Mouse (Mus musculus) stomach, embryonic 15.5 days (tissue): Measurements from ENCODE around the gene Ecm2. TPM values are rescaled to one million over a fixed set of nuclear protein-coding genes. Genes with fewer than 3 reads are reported as not detected.

Experiments
- ATAC-seq: fragments of 200-750 bp; cut with Nextera tagmentation; 2 replicates; pipeline ENCODE4 v1.8.0; 2017; ENCODE audit warnings: low read depth, moderate number of reproducible peaks, moderate TSS enrichment; ENCODE audit not compliant: insufficient read depth, low FRiP score
- H3K27ac ChIP-seq: fragments of 300-500 bp; sonication (generic); 2 replicates; pipeline ENCODE4 v1.5.1; 2015; ENCODE audit warnings: mild to moderate bottlenecking, inconsistent platforms
- H3K27me3 ChIP-seq: fragments of 300-500 bp; sonication (generic); replicated peaks from 2 replicates; pipeline ENCODE4 v1.6.1; 2015; ENCODE audit warnings: inconsistent platforms
- H3K36me3 ChIP-seq: fragments of 300-500 bp; sonication (generic); 2 replicates; pipeline ENCODE4 v1.6.1; 2015; ENCODE audit warnings: inconsistent platforms
- H3K4me1 ChIP-seq: fragments of 300-500 bp; sonication (generic); 2 replicates; pipeline ENCODE4 v1.6.1; 2015; ENCODE audit warnings: inconsistent platforms
- H3K4me2 ChIP-seq: fragments of 300-500 bp; sonication (generic); 2 replicates; pipeline ENCODE4 v1.6.1; 2015; ENCODE audit warnings: mild to moderate bottlenecking, inconsistent platforms
- H3K4me3 ChIP-seq: fragments of 300-500 bp; sonication (generic); replicated peaks from 2 replicates; pipeline ENCODE4 v1.5.1; 2015; ENCODE audit warnings: inconsistent platforms
- H3K9ac ChIP-seq: fragments of 300-500 bp; sonication (generic); 2 replicates; pipeline ENCODE4 v1.6.1; 2015; ENCODE audit warnings: inconsistent platforms
- H3K9me3 ChIP-seq: fragments of 300-500 bp; sonication (generic); 2 replicates; pipeline ENCODE4 v1.6.1; 2016; ENCODE audit warnings: inconsistent platforms
- WGBS: fragments of 180-500 bp; shearing (Covaris S2); methylation state at CpG from one replicate; pipeline ENCODE4 v1.1.7; 2015; 5-methylcytosine and 5-hydroxymethylcytosine counted together
- polyA plus RNA-seq: library from polyadenylated mRNA; unstranded; fragments of >200 nt; fragmentation: Nextera tagmentation; extraction: Ambion mirVana; gene quantifications from 2 replicates; pipeline ENCODE4 v1.2.1, GENCODE M21; 2015

Gene Ecm2
- polyA plus RNA-seq, result 0.98 and 1.3 TPM in 2 replicates

DNA sequence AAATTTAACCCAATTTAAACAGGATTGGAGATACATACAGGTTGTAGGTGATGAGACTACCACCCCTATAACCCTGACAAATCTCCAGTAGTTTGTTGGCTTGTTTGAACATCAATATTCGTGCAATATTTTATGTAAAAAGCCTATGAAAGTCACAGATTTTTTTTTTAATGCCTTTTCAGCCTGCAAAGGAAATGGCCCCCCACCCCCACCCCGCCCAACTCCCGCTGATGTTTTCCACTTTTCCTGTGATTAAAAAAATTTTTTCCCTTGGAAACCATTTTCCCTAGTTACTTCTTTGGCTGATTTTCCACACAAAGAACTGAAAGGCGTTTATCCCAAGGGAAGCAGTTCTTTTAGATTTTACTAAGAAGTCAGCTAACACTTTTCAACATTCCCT is at the start of gene Ecm2:
Gene Ecm2 (plus strand): TSS at position 301 of the 400 bp plus-strand sequence.
- H3K9ac ChIP-seq, result no peak within 1 kb of the TSS
- H3K4me1 ChIP-seq, result 0 out of 2 replicates have a peak, but pooled peaks cover 3% of the 10 kb centered on the region
- H3K4me2 ChIP-seq, result no peak within 1 kb of the TSS
- no peak for ATAC-seq
- no peaks in the 10 kb centered on the region for H3K27me3 ChIP-seq
- WGBS, result 64% methylated on average over 4 of the region's 4 CpGs
- no peaks in the 10 kb centered on the region for H3K36me3 ChIP-seq
- H3K9me3 ChIP-seq, result no peaks in the 10 kb centered on the region
- H3K27ac ChIP-seq, result no peak within 1 kb of the TSS
- no peak within 1 kb of the TSS for H3K4me3 ChIP-seq

DNA sequence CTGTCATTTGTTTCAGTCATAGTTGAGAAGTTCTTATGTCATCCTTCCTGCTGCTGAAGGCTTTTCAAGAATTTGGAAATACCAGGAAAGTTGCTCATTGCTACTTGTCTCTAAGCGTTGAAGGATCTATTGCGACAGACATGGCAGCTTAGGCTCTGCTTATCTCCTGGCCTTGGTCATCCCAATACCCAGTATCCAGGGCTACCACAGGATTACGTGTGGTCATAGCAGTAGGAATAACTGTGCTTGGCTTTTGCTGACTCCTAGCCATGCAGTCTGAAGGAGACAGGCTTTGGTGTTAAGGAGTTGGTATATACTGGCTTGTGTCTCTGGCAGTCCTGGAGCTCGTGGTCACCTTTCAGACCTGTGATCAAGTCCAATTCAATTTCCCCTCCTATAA is 44.3 kb upstream of the Ecm2 start:
- H3K9me3 ChIP-seq, result no peaks in the 10 kb centered on the region
- H3K4me3 ChIP-seq, result no peak overlapping the region
- H3K4me2 ChIP-seq, result no peak overlapping the region
- peaks cover 7% of the 10 kb centered on the region; the same call in 1 of the 2 replicates for H3K36me3 ChIP-seq
- H3K27ac ChIP-seq, result peak overlapping the region; percentile 68
- 78% methylated on average over 4 of the region's 4 CpGs for WGBS
- no peaks in the 10 kb centered on the region for H3K4me1 ChIP-seq
- no peaks in the 10 kb centered on the region for H3K27me3 ChIP-seq
- no peak for ATAC-seq
- H3K9ac ChIP-seq, result no peak overlapping the region

DNA sequence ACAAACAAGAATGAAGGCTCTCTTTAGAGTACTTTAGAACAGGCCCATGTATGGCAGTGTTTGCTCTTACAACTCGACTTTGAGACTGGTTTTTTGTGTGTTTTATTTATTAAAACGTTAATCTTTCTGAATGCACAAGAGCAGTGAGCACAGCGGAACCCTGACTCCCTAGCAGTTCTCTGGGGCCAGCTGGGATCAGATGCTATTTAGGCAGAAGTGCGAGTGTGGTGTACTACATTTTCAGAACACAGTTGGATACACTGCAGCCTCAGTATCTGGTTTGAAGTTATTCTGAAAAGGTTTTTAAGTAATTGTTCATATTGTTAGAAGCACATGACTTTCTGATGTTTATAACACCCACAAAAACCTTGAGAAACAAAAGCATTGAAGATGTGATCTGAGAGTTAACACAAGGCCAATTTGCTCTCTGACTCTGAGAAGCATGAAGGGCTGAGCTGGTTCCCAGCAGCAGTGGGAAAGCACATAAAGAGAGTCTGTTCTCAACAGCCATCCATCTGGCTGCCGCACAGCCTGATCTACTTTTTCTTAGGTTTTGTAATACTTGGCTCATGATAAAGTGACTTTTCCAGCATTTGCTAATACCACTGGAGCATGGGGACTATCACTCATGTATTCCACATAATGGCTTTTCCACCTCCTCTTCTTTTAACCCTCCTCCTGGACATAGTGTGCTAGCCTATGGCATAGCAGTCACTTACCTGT is 43.8 kb upstream of the Ecm2 start:
- no peaks in the 10 kb centered on the region for H3K27me3 ChIP-seq
- WGBS, result 57% methylated on average over 5 of the region's 5 CpGs
- ATAC-seq, result no peak
- peak overlapping the region; percentile 68 for H3K27ac ChIP-seq
- peaks cover 7% of the 10 kb centered on the region; the same call in 1 of the 2 replicates for H3K36me3 ChIP-seq
- no peak overlapping the region for H3K4me2 ChIP-seq
- H3K9ac ChIP-seq, result no peak overlapping the region
- H3K9me3 ChIP-seq, result no peaks in the 10 kb centered on the region
- no peaks in the 10 kb centered on the region for H3K4me1 ChIP-seq
- no peak overlapping the region for H3K4me3 ChIP-seq

DNA sequence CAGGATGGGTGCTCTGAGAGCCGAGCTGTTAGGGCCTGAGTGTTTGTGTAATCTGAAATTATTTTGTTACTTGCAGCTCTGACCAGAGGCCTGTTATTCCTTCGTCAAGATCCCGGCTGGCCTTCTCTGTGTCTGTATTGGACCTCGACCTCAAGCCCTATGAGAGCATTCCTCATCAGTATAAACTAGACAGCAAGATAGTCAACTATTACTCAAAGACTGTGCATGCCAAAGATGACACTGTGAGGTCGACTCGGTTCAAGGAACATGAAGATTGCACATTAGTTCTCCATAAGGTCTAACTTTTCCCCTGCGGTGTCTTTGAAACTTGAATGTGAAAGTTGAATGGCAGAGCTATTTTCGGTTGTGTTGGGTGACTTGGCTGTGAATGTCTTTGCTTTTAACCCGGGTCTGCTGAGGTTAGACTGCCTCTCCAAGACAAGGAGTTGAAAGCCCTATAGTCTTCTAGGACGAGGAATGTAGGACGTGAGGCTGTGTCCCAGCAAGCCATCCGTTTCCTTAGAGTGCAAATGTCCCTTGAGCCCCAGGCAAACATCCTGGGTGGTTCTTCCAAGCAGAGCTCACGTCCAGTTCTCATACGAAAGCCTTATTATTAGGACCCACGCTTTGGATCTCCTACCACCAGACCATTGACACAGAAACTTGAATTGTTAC is 43.0 kb upstream of the Ecm2 start:
- H3K36me3 ChIP-seq, result peaks cover 7% of the 10 kb centered on the region; the same call in 1 of the 2 replicates
- no peak overlapping the region for H3K9ac ChIP-seq
- no peak for ATAC-seq
- no peak overlapping the region for H3K4me2 ChIP-seq
- H3K27me3 ChIP-seq, result no peaks in the 10 kb centered on the region
- 84% methylated on average over 15 of the region's 15 CpGs for WGBS
- no peaks in the 10 kb centered on the region for H3K9me3 ChIP-seq
- no peaks in the 10 kb centered on the region for H3K4me1 ChIP-seq
- no peak overlapping the region for H3K4me3 ChIP-seq
- H3K27ac ChIP-seq, result peak overlapping the region; percentile 68

DNA sequence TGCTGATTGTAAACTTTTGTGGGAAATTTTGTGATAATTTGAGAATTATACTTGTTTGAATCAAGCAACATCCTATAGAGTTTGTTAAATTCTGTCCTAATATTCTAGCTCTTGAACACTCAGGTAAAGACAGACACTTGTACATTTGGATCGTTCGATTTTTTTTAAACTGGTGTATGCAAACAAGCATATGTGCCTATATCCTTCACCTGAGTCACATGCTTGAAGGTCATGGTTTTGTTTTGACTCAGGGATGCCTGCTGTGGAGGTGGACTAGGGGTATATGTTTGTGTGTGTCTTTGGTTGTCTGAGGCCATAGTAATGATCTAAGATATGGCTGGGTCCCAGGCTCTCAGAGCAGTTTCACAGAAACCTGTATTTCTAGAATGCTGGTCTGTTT is 41.7 kb upstream of the Ecm2 start:
- no peak for ATAC-seq
- H3K4me1 ChIP-seq, result no peaks in the 10 kb centered on the region
- H3K9me3 ChIP-seq, result no peaks in the 10 kb centered on the region
- H3K4me3 ChIP-seq, result no peak overlapping the region
- H3K27me3 ChIP-seq, result no peaks in the 10 kb centered on the region
- no peak overlapping the region for H3K4me2 ChIP-seq
- 93% methylated on average over 2 of the region's 2 CpGs for WGBS
- no peak overlapping the region for H3K9ac ChIP-seq
- H3K36me3 ChIP-seq, result peaks cover 7% of the 10 kb centered on the region; the same call in 1 of the 2 replicates
- H3K27ac ChIP-seq, result no peak overlapping the region

DNA sequence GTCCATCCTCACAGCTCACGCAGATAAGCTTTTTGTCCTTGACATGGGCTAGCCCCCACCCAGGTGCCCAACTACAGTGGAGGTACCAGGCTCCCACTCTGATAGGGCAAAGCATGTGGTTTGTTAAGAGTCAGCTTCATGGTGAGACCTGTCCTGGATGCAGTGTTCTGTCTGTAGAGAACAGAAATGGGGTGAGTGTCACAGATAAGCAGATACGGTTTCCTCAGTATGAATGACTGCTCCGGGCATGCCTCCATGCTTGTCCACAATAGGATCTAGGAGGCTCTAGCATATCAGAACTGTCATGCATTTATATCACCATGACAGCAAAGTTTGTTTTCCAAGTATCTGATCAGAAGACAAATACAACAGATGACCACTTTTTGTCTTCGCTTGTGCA is 38.7 kb upstream of the Ecm2 start:
- Histone ChIP-seq H3K27ac (0 out of 2 replicates have a peak overlapping the region, but pooled peaks have one; percentile 44), H3K9ac (no peak overlapping the region), H3K4me3 (no peak overlapping the region), H3K36me3 (peaks cover 3% of the 10 kb centered on the region; the same call in 1 of the 2 replicates), H3K9me3 (no peaks in the 10 kb centered on the region), H3K4me2 (no peak overlapping the region), H3K4me1 (no peaks in the 10 kb centered on the region), H3K27me3 (no peaks in the 10 kb centered on the region)
- no peak for ATAC-seq
- 85% methylated on average over 4 of the region's 4 CpGs for WGBS

DNA sequence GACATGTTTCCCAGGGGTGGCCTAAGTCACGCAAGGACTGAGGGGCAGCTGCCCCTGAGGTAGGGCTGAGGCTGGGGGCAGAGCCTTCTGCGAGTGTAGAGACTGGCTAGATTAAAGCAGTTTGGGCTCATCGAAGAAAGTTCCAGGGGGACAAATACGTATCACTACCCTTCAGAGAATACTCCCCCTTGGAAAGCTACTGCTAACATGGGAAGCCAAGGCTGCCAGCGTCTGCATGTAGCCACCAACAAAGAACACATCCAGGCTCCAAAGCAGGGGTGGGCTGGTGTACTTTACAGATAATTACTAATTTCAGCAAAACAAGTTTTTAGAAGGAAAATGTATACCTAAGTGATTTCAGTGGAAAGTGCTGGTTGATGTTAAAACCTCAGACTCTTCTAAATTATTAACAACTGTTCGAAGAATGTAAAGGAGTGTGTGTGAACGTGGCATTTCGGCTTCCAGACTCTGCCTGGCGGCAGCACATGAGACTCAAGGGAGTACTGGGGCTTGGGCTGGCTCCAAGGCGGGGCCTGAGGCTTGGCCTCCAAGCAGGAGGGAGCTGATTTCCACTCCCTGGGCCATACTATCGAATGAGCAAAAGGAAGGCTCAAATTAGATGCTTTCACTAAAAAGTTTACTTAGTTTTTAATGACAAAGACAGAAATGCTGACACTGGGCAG is 38.1 kb upstream of the Ecm2 start:
- WGBS, result 73% methylated on average over 11 of the region's 11 CpGs
- Histone ChIP-seq H3K4me3 (no peak overlapping the region), H3K9ac (no peak overlapping the region), H3K36me3 (peaks cover 3% of the 10 kb centered on the region; the same call in 1 of the 2 replicates), H3K4me2 (no peak overlapping the region), H3K9me3 (no peaks in the 10 kb centered on the region), H3K27ac (peak overlapping the region; percentile 44; the same call in 1 of the 2 replicates), H3K27me3 (no peaks in the 10 kb centered on the region), H3K4me1 (no peaks in the 10 kb centered on the region)
- ATAC-seq, result no peak

DNA sequence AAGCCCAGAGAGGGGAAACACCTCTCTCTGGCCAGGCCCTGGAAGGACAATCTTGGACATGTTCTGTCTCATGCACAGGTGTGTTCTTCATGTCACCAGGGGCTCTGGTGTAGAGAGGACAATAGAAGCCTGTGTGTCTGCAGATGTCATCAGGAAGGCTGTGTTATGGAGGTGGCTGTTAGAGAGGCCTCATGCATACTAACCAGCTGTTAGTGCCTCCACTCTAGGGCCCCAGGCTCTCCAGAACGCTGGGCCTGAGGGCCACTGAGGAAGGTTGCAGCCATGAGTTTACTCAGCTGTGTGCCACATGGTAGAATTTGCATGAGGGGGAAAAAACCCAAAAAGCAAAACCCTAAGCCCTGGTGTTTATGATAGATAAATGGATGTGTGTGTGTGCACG is 37.0 kb upstream of the Ecm2 start:
- Histone ChIP-seq H3K9me3 (no peaks in the 10 kb centered on the region), H3K9ac (no peak overlapping the region), H3K4me2 (no peak overlapping the region), H3K27ac (no peak overlapping the region), H3K4me1 (no peaks in the 10 kb centered on the region), H3K27me3 (no peaks in the 10 kb centered on the region), H3K4me3 (no peak overlapping the region), H3K36me3 (no peaks in the 10 kb centered on the region; the same call in 1 of the 2 replicates)
- 41% methylated on average over 2 of the region's 2 CpGs for WGBS
- no peak for ATAC-seq

DNA sequence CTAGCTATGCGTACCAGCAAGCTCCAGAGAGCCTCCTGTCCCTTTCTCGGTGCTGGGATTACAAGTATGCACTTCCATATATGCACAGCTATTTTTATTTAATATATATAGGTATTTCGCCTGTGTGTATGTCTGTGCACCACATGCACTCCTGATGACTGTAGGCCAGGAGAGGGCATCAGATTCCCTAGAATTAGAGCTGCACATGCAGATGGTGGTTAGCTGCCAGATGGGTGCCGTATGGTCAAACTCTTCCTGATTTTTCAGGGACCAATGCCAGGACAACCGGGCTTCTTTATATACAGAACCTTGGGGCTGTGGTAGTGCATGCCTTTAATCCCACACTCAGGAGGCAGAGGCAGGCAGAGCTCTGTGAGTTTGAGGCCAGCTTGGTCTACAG is 35.6 kb upstream of the Ecm2 start:
- no peaks in the 10 kb centered on the region for H3K4me1 ChIP-seq
- no peak overlapping the region for H3K4me3 ChIP-seq
- H3K9me3 ChIP-seq, result no peaks in the 10 kb centered on the region
- H3K27ac ChIP-seq, result no peak overlapping the region
- no peak overlapping the region for H3K9ac ChIP-seq
- no peak for ATAC-seq
- H3K4me2 ChIP-seq, result no peak overlapping the region
- no peaks in the 10 kb centered on the region for H3K27me3 ChIP-seq
- no peaks in the 10 kb centered on the region; the same call in 1 of the 2 replicates for H3K36me3 ChIP-seq
- 81% methylated on average over 5 of the region's 5 CpGs for WGBS

DNA sequence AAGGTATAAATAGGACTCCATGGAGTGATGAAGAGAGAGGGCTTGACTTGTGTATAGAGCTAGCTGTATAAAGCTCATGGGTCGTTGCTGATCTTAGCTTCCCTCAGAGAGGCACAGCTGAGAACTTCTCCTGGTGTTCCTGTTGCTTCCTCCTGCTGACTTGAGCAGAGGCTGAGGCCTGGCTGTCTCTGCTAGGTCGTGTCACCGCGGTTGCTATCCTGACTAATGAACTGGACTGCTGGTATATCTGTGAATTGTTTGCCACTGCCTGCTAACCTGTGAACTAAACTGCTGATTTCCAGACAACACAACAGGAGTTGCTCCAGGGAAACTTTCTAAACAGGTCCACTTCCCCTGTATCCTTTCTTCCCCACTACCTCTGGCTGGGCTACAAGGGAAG is 34.3 kb upstream of the Ecm2 start:
- Histone ChIP-seq H3K4me3 (no peak overlapping the region), H3K4me2 (no peak overlapping the region), H3K9ac (no peak overlapping the region), H3K9me3 (no peaks in the 10 kb centered on the region), H3K4me1 (no peaks in the 10 kb centered on the region), H3K27me3 (no peaks in the 10 kb centered on the region), H3K27ac (no peak overlapping the region), H3K36me3 (no peaks in the 10 kb centered on the region)
- no peak for ATAC-seq
- WGBS, result 79% methylated on average over 4 of the region's 4 CpGs

DNA sequence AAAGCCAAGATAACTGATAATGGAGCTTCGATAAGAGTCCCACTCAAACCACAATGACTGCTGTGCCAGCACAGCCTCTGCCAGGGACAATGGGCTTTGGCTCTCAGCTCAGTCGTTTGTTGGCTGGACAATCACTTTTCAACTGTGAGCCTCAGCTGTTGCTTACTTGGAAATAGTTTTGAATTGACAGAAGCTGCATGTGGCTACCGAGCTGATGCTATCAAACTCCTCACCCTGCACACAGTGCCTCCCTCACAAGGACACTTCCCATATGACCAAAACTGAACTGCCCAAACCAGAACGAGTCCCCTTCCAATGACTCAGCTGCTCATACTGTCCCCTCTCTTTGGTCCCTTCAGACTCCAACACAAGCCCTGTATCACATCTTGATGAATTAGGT is 33.8 kb upstream of the Ecm2 start:
- Histone ChIP-seq H3K4me2 (no peak overlapping the region), H3K9ac (no peak overlapping the region), H3K4me3 (no peak overlapping the region), H3K4me1 (no peaks in the 10 kb centered on the region), H3K27ac (no peak overlapping the region), H3K27me3 (no peaks in the 10 kb centered on the region), H3K9me3 (no peaks in the 10 kb centered on the region), H3K36me3 (no peaks in the 10 kb centered on the region)
- 70% methylated on average over 4 of the region's 4 CpGs for WGBS
- no peak for ATAC-seq
